11 mouse cellular contexts compared by ENCODE assay signal in genomic region chr7:16819794-16820193, GRCm38 (mm10). TPM values are rescaled to one million over a fixed set of nuclear protein-coding genes. Genes with fewer than 3 reads are reported as not detected.
DNase-seq lines count a peak whose midpoint lies in the region; ATAC-seq and TF ChIP-seq lines count a peak whose summit lies in the region.
"Had no signal": no experiment of that assay in that cellular context is flagged by ENCODE, and none has a peak within 500 bp of the region (broad histone marks: within the 10 kb centered on the region; RNA-seq: fewer than 3 reads in every experiment).

No protein-coding gene starts in this region.

- no peak overlapping the region for H3K4me2 ChIP-seq in embryonic facial prominence, embryonic 13.5 days
- H3K4me2 ChIP-seq in hindbrain, embryonic 14.5 days (replicated peaks), result 0 out of 2 replicates have a peak overlapping the region, but pooled peaks have one; percentile 4

- H3K9ac ChIP-seq in embryonic facial prominence, embryonic 13.5 days, result 0 out of 2 replicates have a peak overlapping the region, but pooled peaks have one; percentile 4
- H3K9ac ChIP-seq in hindbrain, embryonic 14.5 days, result no peak overlapping the region

- ATAC-seq in embryonic facial prominence, embryonic 13.5 days (ENCODE audit: insufficient number of reproducible peaks, insufficient read depth, low FRiP score, low TSS enrichment, low read depth), result no peak
- no peak for ATAC-seq in hindbrain, embryonic 14.5 days (ENCODE audit: low FRiP score)
- peak; percentile 66 for ATAC-seq in megakaryocyte progenitor cell, adult 5-6 weeks (replicated peaks; ENCODE audit: poor library complexity)
- ATAC-seq: forebrain, embryonic 14.5 days had no signal

- no peak overlapping the region for H3K4me3 ChIP-seq in embryonic facial prominence, embryonic 13.5 days
- H3K4me3 ChIP-seq in embryonic facial prominence, embryonic 10.5 days, result no peak overlapping the region
- H3K4me3 ChIP-seq in left cerebral cortex, adult 2 months, result peak overlapping the region; percentile 15; the same call in 1 of the 2 replicates
- H3K4me3 ChIP-seq in hindbrain, embryonic 14.5 days (replicated peaks; ENCODE audit: low read length), result no peak overlapping the region

- intact Hi-C loops in left cerebral cortex, adult 2 months (cut with DNase I), result loop anchor here (5.0 kb wide), 2 partner anchors 103 to 417 kb away; partner anchors contain the start of genes Calm3 and Zc3h4
- intact Hi-C loops in left cerebral cortex, postnatal 4 days (cut with DNase I), result no loop called here

- no peak for TF ChIP-seq CTCF in left cerebral cortex, adult 2 months (IDR thresholded peaks at IDR 0.05)

- H3K4me1 ChIP-seq in embryonic facial prominence, embryonic 13.5 days, result peaks cover 63% of the 10 kb centered on the region
- peaks cover 73% of the 10 kb centered on the region for H3K4me1 ChIP-seq in embryonic facial prominence, embryonic 10.5 days
- peaks cover 50% of the 10 kb centered on the region for H3K4me1 ChIP-seq in hindbrain, embryonic 14.5 days (replicated peaks; ENCODE audit: control insufficient read depth, insufficient read depth, low read length)

- no peaks in the 10 kb centered on the region for H3K27me3 ChIP-seq in embryonic facial prominence, embryonic 13.5 days
- H3K27me3 ChIP-seq in embryonic facial prominence, embryonic 10.5 days (replicated peaks; ENCODE audit: low read depth, poor library complexity, severe bottlenecking), result no peaks in the 10 kb centered on the region
- H3K27me3 ChIP-seq in hindbrain, embryonic 14.5 days (ENCODE audit: control insufficient read depth, insufficient read depth, low read length), result no peaks in the 10 kb centered on the region

- H3K36me3 ChIP-seq in embryonic facial prominence, embryonic 13.5 days, result peaks cover 30% of the 10 kb centered on the region
- peaks cover 39% of the 10 kb centered on the region for H3K36me3 ChIP-seq in embryonic facial prominence, embryonic 10.5 days (replicated peaks)
- peaks cover 24% of the 10 kb centered on the region for H3K36me3 ChIP-seq in hindbrain, embryonic 14.5 days (replicated peaks; ENCODE audit: control insufficient read depth, insufficient read depth)

- H3K27ac ChIP-seq in embryonic facial prominence, embryonic 13.5 days, result no peak overlapping the region
- H3K27ac ChIP-seq in embryonic facial prominence, embryonic 10.5 days (replicated peaks), result no peak overlapping the region
- H3K27ac ChIP-seq in left cerebral cortex, adult 2 months, result peak overlapping the region; percentile 100
- H3K27ac ChIP-seq in hindbrain, embryonic 14.5 days, result no peak overlapping the region

- DNase-seq in embryonic facial prominence, embryonic 10.5 days (ENCODE audit: low spot score), result no peak
- DNase-seq in left cerebral cortex, adult 2 months (ENCODE audit: extremely low spot score in 1 of 2, low spot score in 2 of 2), result no peak
- no peak for DNase-seq in left cerebral cortex, postnatal 4 days
- DNase-seq in hindbrain, embryonic 14.5 days (ENCODE audit: low spot score), result no peak
- no peak for DNase-seq in frontal cortex, adult 2 months (ENCODE audit: extremely low spot score in 1 of 2, low spot score in 1 of 2)
- DNase-seq in embryo, embryonic 9.5 days (ENCODE audit: extremely low spot score), result no peak
- DNase-seq: kidney, postnatal 25 days; lung, postnatal 14 days had no signal

- 78% methylated on average over 5 of the region's 5 CpGs for WGBS in embryonic facial prominence, embryonic 13.5 days
- 78% methylated on average over 5 of the region's 5 CpGs for WGBS in embryonic facial prominence, embryonic 10.5 days
- WGBS in hindbrain, embryonic 14.5 days, result 77% methylated on average over 5 of the region's 5 CpGs

- H3K9me3 ChIP-seq in embryonic facial prominence, embryonic 13.5 days, result no peaks in the 10 kb centered on the region
- H3K9me3 ChIP-seq in embryonic facial prominence, embryonic 10.5 days, result no peaks in the 10 kb centered on the region
- no peaks in the 10 kb centered on the region for H3K9me3 ChIP-seq in hindbrain, embryonic 14.5 days (ENCODE audit: control insufficient read depth, low read length)

RNA-seq across cellular contexts. Expression of gene Fkrp, which starts 3.3 kb away (rescaled TPM):
- polyA plus RNA-seq in embryonic facial prominence, embryonic 13.5 days (2015; fragmentation: Nextera tagmentation; extraction: Ambion mirVana), result 26.8 and 30.5 TPM in 2 replicates
- polyA plus RNA-seq in embryonic facial prominence, embryonic 10.5 days (2016; fragmentation: Nextera tagmentation; extraction: Ambion mirVana), result 26.1 and 28.5 TPM in 2 replicates
- total RNA-seq in left cerebral cortex, adult 2 months (2021), result 10 to 100 TPM; 51.0 to 52.2 TPM
- 10 to 100 TPM; 35.8 to 38.9 TPM for total RNA-seq in left cerebral cortex, postnatal 4 days (2021)
- polyA plus RNA-seq in hindbrain, embryonic 14.5 days (2014; fragmentation: Nextera tagmentation; extraction: Ambion mirVana), result 44.7 and 48.5 TPM in 2 replicates
- total RNA-seq in megakaryocyte progenitor cell, adult 5-6 weeks (2015), result 11.5 and 13.1 TPM in 2 replicates
- 9.8 and 14.3 TPM in 2 replicates for total RNA-seq in megakaryocyte progenitor cell, adult 5-6 weeks (2017)
- 38.2 and 40.3 TPM in 2 replicates for polyA plus RNA-seq in frontal cortex, adult 2 months (2012; rRNA removed)

RNA-seq across cellular contexts. Expression of gene Strn4, which starts 4.1 kb away (rescaled TPM):
- 122 and 124 TPM in 2 replicates for polyA plus RNA-seq in embryonic facial prominence, embryonic 13.5 days (2015; fragmentation: Nextera tagmentation; extraction: Ambion mirVana)
- 129 and 131 TPM in 2 replicates for polyA plus RNA-seq in embryonic facial prominence, embryonic 10.5 days (2016; fragmentation: Nextera tagmentation; extraction: Ambion mirVana)
- 100 to 1,000 TPM; 287 to 321 TPM for total RNA-seq in left cerebral cortex, adult 2 months (2021)
- 100 to 1,000 TPM; 223 to 229 TPM for total RNA-seq in left cerebral cortex, postnatal 4 days (2021)
- 174 and 197 TPM in 2 replicates for polyA plus RNA-seq in hindbrain, embryonic 14.5 days (2014; fragmentation: Nextera tagmentation; extraction: Ambion mirVana)
- 28.2 and 39.0 TPM in 2 replicates for total RNA-seq in megakaryocyte progenitor cell, adult 5-6 weeks (2015)
- total RNA-seq in megakaryocyte progenitor cell, adult 5-6 weeks (2017), result 40.0 and 43.5 TPM in 2 replicates
- 262 TPM in 2 replicates for polyA plus RNA-seq in frontal cortex, adult 2 months (2012; rRNA removed)

RNA-seq across cellular contexts. Expression of gene Prkd2, which starts 22.9 kb away (rescaled TPM):
- 20.5 and 20.8 TPM in 2 replicates for polyA plus RNA-seq in embryonic facial prominence, embryonic 13.5 days (2015; fragmentation: Nextera tagmentation; extraction: Ambion mirVana)
- 12.9 and 13.1 TPM in 2 replicates for polyA plus RNA-seq in embryonic facial prominence, embryonic 10.5 days (2016; fragmentation: Nextera tagmentation; extraction: Ambion mirVana)
- 10 to 100 TPM in 1 of 2 experiments, 1 to 10 TPM in 1; 6.3 to 12.0 TPM for total RNA-seq in left cerebral cortex, adult 2 months (2021)
- total RNA-seq in left cerebral cortex, postnatal 4 days (2021), result 1 to 10 TPM; 9.1 to 9.5 TPM
- polyA plus RNA-seq in hindbrain, embryonic 14.5 days (2014; fragmentation: Nextera tagmentation; extraction: Ambion mirVana), result 5.6 and 5.8 TPM in 2 replicates
- 6.2 and 8.8 TPM in 2 replicates for total RNA-seq in megakaryocyte progenitor cell, adult 5-6 weeks (2015)
- 6.0 and 8.8 TPM in 2 replicates for total RNA-seq in megakaryocyte progenitor cell, adult 5-6 weeks (2017)
- polyA plus RNA-seq in frontal cortex, adult 2 months (2012; rRNA removed), result 6.4 and 6.7 TPM in 2 replicates

RNA-seq across cellular contexts. Expression of gene Slc1a5, which starts 38.7 kb away (rescaled TPM):
- 28.2 and 29.1 TPM in 2 replicates for polyA plus RNA-seq in embryonic facial prominence, embryonic 13.5 days (2015; fragmentation: Nextera tagmentation; extraction: Ambion mirVana)
- polyA plus RNA-seq in embryonic facial prominence, embryonic 10.5 days (2016; fragmentation: Nextera tagmentation; extraction: Ambion mirVana), result 37.3 and 40.5 TPM in 2 replicates
- total RNA-seq in left cerebral cortex, adult 2 months (2021), result 1 to 10 TPM; 3.2 to 6.2 TPM
- 1 to 10 TPM; 8.8 TPM for total RNA-seq in left cerebral cortex, postnatal 4 days (2021)
- polyA plus RNA-seq in hindbrain, embryonic 14.5 days (2014; fragmentation: Nextera tagmentation; extraction: Ambion mirVana), result 5.9 and 6.8 TPM in 2 replicates
- total RNA-seq in megakaryocyte progenitor cell, adult 5-6 weeks (2015), result 73.2 and 79.5 TPM in 2 replicates
- 39.1 and 48.3 TPM in 2 replicates for total RNA-seq in megakaryocyte progenitor cell, adult 5-6 weeks (2017)
- 12.6 and 13.4 TPM in 2 replicates for polyA plus RNA-seq in frontal cortex, adult 2 months (2012; rRNA removed)

RNA-seq across cellular contexts. Expression of gene Dact3, which starts 55.3 kb away (rescaled TPM):
- polyA plus RNA-seq in embryonic facial prominence, embryonic 13.5 days (2015; fragmentation: Nextera tagmentation; extraction: Ambion mirVana), result 4.9 TPM in 2 replicates
- 5.5 and 6.0 TPM in 2 replicates for polyA plus RNA-seq in embryonic facial prominence, embryonic 10.5 days (2016; fragmentation: Nextera tagmentation; extraction: Ambion mirVana)
- total RNA-seq in left cerebral cortex, adult 2 months (2021), result 100 to 1,000 TPM; 188 to 196 TPM
- 10 to 100 TPM; 57.6 to 61.8 TPM for total RNA-seq in left cerebral cortex, postnatal 4 days (2021)
- polyA plus RNA-seq in hindbrain, embryonic 14.5 days (2014; fragmentation: Nextera tagmentation; extraction: Ambion mirVana), result 5.8 and 6.6 TPM in 2 replicates
- total RNA-seq in megakaryocyte progenitor cell, adult 5-6 weeks (2015), result not detected in 2 replicates
- total RNA-seq in megakaryocyte progenitor cell, adult 5-6 weeks (2017), result 0.04 and 0.17 TPM in 2 replicates
- polyA plus RNA-seq in frontal cortex, adult 2 months (2012; rRNA removed), result 151 and 154 TPM in 2 replicates
